Mouse (Mus musculus) heart, postnatal 25 days (tissue): ENCODE results near the gene Itga9. TPM values are rescaled to one million over a fixed set of nuclear protein-coding genes. Genes with fewer than 3 reads are reported as not detected.
A peak's percentile ranks its signal among the peaks of the same experiment; 100 is the strongest.

Experiments
- DNase-seq: peaks from one replicate; pipeline ENCODE4 v3.0.0; 2022; ENCODE audit warnings: low spot score
- intact Hi-C: fragments of 180-260 bp; cut with DNase I; formaldehyde crosslinking; loops from one replicate; pipeline ENCODE4 v1.15.1; 2025
- total RNA-seq, 2 experiments: library from RNA; stranded (reverse); gene quantifications; 2 replicates each; pipeline ENCODE4 v1.2.3; 2021

The Itga9 gene
- total RNA-seq, 2 experiments from 2014 or later = 65.5 to 72.7 TPM

DNA sequence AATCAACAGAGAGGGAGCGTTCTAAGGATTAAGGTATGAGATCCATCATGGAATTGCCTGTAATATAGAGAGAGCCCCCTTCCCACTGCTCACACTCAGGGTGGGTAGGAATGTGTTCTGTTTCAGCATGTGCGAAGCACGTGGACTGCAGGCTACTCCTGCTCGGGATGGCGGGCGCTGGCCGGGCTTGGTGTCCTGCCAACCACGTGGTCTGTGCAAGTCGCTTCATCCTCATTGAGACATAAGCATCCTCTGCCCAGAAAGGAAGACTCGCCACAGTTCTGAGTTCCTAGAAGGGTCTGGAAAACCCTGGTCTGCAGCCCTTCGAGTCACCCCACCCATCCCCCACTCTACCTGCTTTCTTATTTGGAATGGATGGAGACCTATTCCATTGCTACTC lies 105.3 kb downstream of the Itga9 start:
- intact Hi-C loops = no loop called here
- DNase-seq = no peak

DNA sequence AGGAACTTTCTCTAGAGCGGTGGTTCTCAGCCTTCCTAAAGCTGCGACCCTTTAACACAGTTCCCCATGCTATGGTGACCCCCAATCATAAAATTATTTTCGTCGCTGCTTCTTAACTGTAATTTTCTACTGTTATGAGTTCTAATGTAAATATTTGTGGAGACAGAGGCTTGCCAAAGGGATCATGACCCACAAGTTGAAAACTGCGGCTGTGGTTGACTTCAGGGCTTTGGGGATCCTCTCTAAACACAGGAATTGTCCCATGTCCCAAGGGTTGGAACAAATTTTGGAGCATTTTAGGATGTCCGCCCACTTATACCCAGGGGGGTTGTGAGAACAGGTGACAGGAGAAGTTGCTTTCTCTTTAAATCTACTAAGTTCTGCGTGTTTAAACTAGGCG lies 107.0 kb downstream of the Itga9 start:
- intact Hi-C loops = no loop called here
- DNase-seq = no peak

DNA sequence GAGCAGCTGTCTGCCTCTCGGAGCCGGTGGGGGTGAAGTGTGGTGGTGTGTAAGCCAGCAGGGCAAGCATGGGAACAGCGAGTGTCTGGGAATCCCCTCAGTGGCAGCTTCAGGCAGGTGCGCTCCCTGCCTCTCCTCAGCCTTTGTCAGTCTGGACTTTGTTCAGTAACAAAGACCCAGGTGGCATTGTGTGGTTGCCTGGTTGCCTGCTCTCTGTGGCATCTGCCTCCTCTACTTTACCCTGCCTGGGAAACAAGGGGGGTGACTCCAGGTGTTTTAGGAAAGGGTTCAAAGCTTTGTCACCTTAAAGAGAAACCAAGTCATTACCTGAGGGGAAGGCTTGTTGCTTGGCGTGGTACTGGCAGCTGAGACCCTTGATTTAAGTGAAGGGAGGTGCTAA lies 108.0 kb downstream of the Itga9 start:
- intact Hi-C loops = no loop called here
- DNase-seq = no peak

DNA sequence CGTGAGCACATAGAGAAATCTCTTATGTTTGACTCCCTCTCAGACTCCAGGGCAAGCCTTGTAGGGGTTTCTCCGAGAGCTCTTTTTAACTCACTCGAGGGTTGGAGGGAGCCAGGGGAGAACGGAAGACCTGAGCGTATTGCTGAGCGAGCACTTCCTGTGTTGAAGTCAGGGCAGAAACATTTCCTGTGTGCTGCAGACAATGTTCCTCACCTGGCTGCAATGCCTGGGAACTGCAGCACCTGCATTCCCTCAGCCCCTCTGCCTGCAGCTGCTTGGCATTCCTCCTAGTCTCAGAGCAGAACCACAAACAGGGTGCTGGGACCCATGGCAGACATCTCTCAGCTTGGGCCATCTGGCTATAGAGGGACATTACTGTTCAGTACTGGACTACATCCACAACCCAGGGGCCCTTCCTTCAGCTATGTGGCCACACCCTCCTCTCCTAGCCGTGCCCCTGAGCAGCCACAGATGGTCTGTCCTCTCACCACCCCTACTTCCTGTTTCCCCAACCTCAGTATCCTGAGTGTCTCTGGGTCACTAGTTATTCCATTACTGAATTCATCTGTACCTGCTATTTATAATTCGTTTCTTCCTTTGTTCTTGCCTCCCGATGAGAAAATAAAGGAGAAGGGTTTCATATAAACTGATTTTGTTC lies 109.6 kb downstream of the Itga9 start:
- intact Hi-C loops = no loop called here
- DNase-seq = no peak

DNA sequence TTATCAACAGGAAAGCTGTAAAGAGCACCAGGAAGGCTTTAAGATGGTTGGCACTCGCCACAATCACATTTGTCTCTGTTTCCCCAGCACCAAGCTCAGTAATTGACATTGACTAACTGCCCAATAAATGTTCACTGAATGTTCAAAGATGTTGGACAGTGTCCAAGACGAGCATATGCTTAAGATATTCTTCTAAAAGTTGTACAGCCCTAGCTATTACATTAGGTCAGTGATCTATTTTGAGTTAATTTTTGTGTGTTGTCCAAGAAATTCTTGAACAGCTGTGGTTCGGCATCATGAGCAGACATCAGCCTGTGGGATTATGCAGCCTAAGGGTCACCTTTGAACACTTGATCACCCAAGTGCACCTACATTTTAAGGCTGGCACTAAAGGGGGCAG lies 110.9 kb downstream of the Itga9 start:
- no peak for DNase-seq

DNA sequence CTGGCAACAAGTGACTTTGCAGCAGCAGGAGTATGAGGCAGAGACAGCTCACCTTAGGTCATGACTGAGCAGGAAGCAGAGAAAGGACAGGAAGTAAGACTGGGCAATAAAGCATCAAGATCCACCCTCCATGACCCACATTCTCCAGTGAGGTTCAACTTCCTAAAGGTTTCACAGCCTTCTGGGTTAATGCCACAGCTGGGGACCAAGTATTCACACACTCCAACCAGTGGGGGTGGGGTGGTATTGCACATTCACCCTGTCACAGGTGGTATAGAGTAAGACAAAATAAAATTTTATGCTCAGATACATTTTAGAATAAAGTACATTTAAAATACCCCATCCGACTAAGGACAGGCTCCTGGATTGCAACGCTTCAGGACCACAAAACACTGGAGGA lies 112.0 kb downstream of the Itga9 start:
- intact Hi-C loops = no loop called here
- DNase-seq = no peak

More for the DNA sequence above, 110.9 kb downstream of the Itga9 start:
- intact Hi-C loops = no loop called here

DNA sequence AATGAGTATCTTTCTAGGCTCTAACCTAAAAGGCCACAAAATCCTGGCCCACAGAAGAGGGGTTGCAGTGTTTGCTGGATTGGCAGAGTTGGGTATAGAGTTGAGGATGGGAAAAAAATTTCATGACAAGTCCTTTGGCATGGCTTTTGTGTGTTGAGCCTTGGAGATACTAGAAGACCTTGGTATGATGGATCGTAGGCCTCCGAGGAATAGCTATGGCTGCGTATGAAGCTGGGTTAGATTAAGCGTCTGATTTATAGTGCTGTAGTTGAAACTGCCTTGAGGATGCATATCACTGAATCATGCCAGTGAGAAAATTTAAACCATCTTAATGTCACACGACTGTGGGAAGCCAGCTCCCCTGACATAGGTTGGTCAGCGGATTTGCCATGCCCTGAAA lies 114.6 kb downstream of the Itga9 start:
- DNase-seq = no peak
- intact Hi-C loops = no loop called here

DNA sequence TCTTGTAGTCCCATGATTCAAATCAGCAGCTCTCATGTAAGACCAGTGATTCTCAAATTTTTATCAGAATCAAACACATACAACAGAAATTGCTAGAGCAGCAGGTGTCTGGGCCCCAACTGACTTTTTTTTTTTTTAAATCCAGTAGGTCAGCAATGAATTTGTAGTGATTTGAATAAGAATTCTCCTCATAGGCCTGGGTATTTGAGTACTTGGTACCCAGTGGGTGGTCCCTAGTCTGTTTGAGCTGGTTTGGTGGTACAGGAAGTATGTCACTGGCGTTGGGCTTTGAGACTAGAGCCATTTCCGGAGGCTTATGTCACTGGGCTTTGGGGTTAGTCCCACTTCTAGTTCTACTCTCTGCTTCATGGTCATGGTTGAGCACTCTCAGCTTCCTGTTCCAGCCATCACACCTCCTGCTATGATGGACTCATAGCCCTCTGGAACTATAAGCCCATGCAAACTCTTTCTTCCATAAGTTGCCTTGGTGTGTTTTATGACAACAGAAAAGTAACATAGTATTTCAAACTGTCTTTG lies 116.4 kb downstream of the Itga9 start:
- intact Hi-C loops = no loop called here
- no peak for DNase-seq

DNA sequence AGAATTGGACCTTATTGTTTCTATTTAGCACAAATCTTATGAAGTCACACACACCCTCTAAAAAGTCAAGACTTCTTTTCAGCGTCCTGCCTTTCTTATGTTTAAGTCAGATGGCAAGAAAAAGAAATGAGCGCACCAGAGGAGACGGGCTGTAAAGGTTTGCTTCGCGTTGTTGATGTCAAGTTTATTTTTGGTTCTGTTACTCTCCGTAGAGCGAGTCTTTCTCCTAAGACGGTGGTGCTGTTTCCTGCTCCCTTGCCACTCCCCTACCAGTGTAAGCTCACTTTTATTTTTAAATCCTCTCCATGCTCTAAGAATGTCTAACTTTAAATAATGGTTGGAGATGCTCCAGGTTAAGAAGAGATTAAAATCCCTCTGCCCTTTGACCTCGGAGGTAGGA lies 118.6 kb downstream of the Itga9 start:
- DNase-seq = no peak
- intact Hi-C loops = no loop called here

DNA sequence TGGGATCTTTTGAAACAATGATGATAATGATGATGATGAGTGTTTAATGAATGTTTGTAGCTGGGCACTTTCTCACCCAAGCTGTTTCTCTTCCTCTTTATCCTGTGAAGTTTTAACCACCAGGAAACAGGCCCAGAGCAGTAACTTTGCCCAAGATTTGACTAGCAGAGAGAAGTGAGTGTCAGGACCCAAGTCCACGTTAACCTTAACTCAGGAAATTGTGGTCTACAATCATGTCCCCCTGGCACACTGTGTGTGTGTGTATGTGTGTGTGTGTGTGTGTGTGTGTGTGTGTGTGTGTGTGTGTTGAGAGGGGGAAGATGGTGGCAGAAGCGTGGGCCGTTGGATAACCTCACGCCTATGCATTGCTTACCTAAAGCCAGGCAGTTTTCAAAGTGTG lies 120.1 kb downstream of the Itga9 start:
- no peak for DNase-seq
- intact Hi-C loops = no loop called here

DNA sequence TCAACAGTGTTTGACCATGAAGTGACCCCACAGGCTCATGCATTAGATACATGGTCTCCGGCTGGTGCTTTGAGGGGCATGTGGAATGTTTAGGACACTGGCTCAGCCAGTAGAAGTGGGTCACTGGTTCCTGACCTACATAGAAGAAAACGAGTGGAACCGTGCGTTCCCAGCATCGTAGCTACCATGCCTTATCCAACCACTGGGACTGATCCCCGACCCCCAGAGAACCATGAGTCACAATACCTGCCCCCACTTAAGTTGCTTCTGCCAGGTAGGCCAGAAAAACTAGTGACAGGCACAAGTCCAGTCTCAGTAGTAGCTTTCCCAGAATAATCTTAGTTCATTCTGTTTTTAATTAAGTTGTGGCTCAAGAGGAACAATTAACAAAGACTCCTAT lies 121.8 kb downstream of the Itga9 start:
- DNase-seq = no peak
- intact Hi-C loops = no loop called here

DNA sequence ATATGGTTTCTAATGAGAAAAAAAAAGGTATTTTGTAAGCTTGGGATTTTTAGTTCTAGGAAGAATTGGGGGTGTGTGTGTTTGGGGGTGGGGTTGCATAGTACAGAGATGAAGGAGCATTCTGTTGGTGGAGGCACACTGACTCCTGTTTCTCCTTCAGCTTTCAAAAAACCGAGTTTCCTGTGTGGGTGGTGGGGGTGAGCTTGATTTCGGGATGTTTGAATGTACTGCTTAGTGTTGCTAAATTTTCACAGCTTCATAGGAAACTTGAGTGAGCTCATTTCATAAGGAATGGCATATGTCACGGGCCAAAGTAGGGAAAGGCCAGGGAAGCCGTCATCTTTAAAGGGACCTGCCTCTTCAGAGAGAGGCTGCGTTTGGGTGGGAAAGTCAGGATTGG lies 122.5 kb downstream of the Itga9 start:
- DNase-seq = no peak
- intact Hi-C loops = no loop called here

DNA sequence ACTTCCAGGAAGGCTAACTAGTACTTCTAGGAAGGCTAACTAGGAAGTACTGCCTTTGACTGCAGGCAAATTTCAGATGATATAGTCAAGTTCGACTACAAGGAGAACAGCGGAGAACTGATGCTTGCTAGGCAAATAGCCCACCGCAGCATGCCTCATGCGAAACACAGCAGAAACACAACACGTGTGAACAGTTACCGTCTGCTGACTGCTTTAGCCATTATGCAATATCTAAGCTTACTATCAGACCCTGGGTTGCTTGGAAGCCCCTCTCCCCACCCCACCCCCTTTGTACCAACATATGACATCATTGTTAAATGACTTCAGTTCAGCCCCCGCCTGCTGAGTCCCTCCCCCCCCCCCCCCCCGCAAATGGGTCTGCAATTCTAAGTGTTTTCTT lies 123.7 kb downstream of the Itga9 start:
- DNase-seq = no peak
- intact Hi-C loops = no loop called here

DNA sequence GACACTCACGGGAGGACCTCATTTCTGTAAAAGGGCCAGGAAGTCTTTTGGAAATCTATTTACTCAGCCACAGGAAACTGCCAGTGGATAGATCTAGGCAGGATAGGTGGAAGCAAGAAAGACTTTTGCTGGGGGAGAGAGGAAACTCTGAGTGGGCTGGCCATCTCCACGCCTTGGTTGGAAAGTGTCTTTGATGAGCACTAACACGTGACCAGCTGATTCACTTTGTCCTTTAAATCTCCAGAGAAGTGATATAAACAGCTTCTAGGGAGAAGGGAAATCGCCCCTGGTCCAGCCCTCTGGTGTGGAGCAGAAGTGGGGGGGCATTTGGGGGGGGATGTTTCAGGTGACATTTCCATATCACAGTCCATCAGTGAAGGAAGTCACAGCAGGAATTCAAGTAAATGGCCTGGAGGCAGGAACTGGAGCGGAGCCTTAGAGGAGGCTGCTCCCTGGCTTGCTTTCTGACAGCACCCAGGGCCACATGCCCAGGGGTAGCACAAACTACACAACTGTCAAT lies 124.4 kb downstream of the Itga9 start:
- no peak for DNase-seq
- intact Hi-C loops = no loop called here

DNA sequence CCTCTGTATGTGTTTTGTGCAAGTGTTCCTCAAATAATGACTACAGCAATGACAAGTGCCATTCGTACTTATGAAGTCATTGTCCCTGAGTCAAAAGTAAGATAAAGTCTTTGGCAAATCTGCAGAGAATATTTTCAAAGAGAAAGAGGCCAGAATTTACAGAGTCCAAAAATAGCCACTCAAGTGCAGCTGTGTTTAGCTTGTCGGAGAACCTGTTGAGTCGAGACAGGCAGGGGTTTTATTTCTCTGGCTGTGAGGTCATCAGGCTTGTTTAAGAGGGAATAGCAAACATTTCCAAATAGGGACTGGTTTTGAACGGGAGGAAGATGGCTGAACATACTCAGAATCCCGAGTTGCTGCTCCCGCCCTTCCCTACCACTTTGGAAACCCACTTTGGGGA lies 125.2 kb downstream of the Itga9 start:
- DNase-seq = no peak
- intact Hi-C loops = no loop called here

DNA sequence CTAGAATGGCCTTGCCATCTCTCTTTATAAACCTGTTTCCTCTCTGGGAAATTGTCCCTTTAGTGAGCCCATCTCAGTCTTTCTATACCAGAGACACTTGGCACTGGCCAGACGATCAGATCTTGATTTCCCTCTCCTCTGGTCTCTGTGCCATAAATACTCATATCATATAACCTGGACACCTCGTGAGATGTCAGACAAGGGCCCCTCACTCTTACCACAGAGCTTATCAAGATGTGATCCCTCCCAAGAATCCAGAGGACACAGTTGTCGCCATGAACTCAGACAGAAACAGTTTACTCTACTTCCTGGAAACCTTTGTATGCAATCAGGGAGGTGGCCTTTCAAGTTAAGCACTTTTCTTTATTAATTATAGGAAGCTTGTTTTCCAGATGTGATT lies 127.1 kb downstream of the Itga9 start:
- no peak for DNase-seq
- intact Hi-C loops = no loop called here

DNA sequence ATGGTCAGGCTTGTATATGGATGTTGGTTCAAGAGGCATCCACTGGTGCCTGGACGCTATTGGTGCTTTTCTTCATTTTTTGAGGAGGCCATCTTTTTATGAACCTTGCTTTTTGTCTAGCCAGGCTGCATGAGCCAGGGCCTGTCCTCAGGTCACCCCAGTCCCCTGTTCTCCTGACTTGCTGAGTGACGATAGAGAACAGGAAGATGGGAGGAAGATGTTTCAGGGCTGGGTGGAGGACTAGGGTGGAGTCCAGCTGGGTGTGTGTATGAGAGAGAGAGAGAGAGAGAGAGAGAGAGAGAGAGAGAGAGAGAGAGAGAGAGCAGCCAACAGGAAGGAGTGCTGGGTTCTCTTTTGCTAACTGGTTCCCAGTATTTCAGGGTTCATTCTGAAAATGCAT lies 130.6 kb downstream of the Itga9 start:
- DNase-seq = no peak
- intact Hi-C loops = loop anchor here (5.0 kb wide), 2 partner anchors 45 to 130 kb away; partner anchors contain the start of gene Itga9

DNA sequence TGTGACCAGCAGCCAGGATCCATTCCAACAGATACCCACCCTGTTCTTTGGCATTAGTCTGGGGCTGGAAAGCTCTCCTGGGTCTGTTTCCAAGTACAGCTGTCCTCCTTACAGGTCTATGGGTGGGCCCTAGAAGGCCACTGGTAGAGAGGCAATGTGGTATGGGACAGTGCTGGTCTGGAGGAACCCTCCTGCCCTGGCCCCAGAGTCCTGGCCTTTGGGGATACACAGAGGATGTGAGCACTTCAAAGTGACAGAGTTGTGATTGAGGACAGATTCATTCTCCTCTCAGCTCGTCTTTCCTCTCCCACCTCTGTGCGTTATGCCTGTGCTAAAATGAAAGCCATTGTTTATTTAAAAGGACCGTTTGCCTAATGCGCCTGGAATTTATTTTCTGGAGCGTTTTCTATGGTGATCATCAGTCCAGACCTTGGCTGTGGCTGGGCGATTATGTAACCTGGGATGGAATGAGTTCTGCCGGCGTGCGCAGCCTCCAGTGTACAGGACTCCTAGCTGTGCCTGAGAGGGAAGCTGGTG lies 131.2 kb downstream of the Itga9 start:
- DNase-seq = peak; percentile 83
- intact Hi-C loops = loop anchor here (5.0 kb wide), 2 partner anchors 45 to 130 kb away; partner anchors contain the start of gene Itga9

DNA sequence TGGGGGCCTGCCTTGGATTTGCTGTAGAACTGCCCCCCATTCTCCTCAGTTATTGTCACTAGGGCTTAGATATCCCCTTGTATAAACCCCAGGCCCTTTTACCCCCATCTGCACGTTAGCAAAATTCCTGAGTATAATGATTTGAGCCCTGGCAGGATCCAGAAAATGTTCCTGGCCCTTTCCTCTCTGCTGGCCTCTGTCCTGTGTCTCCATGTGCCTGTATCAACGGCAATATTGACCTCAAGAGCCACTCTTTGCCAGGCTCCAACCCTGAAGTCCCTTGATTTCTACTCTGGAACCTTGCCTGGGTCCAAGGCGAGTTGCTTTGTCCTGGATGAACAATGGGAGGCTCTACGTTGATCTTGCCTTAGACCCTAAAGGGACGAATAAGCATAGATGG lies 131.8 kb downstream of the Itga9 start:
- intact Hi-C loops = loop anchor here (5.0 kb wide), 2 partner anchors 46 to 131 kb away; partner anchors contain the start of gene Itga9
- no peak for DNase-seq

DNA sequence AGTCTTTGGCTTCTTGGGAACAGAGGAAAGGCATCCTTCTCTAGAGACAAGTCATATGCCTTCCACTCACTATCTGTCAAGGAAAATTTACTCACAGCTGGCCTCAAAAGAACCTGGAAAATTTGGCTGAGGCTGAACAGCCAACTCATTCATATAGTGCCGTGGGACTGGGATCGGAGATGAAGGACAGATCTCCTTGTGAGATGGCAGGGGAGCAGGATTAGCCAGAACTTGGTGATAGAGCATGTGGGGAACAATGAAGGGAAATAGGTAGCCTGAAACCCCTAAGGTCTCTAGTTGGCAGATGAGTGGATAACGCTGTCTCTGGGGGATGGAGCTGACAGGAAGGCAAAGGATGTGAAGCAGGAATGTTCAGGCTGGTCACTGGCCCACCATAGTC lies 132.6 kb downstream of the Itga9 start:
- intact Hi-C loops = loop anchor here (5.0 kb wide), 2 partner anchors 47 to 132 kb away; partner anchors contain the start of gene Itga9
- no peak for DNase-seq

DNA sequence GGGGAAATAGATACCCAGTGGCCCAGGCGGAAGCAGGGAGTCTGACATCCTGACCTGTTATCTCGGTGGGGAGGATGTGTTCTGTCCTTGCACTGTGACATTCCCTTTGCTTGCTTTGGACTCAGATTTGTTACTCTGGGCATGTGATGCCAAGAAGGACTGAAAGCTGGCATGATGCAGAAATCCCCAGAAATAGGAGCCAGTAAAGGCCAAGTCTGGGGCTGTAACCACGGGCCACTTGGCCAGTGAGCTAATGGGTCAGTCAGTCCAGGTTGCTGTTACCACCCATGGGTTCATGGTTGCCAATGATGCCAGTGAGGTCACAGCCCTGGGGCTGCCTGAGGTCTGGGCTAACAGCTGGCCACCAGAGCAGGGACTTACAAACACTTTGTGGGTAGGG lies 133.2 kb downstream of the Itga9 start:
- intact Hi-C loops = loop anchor here (5.0 kb wide), 2 partner anchors 47 to 132 kb away; partner anchors contain the start of gene Itga9
- no peak for DNase-seq
